Mouse (Mus musculus) E14TG2a.4 (cell line): ENCODE results near the gene Prkrip1.

Experiments
- CTCF ChIP-seq: conservative IDR thresholded peaks from 2 replicates; pipeline ENCODE4 v1.5.1; 2014; ENCODE audit warnings: low read length
- NANOG ChIP-seq: IDR thresholded peaks from 2 replicates; pipeline ENCODE4 v1.6.1; 2014; ENCODE audit warnings: borderline replicate concordance, low read length, mixed read lengths
- POU5F1 ChIP-seq: IDR thresholded peaks from 2 replicates; pipeline ENCODE4 v1.6.1; 2014; ENCODE audit warnings: low read length, borderline replicate concordance

GRCm38 (mm10) chr5:136248441-136248840 lies 49.7 kb upstream of the Prkrip1 start:
- TF ChIP-seq CTCF (no peak), POU5F1 (no peak), NANOG (no peak)
